In genomic region chr5:26189377-26189776, GRCm38 (mm10) we compare ENCODE assay signal across 10 mouse cellular contexts.
A peak's percentile ranks its signal among the peaks of the same experiment; 100 is the strongest.
DNase-seq lines count a peak whose midpoint lies in the region; ATAC-seq lines count a peak whose summit lies in the region.
"Had no signal": no experiment of that assay in that cellular context is flagged by ENCODE, and none has a peak within 500 bp of the region (broad histone marks: within the 10 kb centered on the region; RNA-seq: fewer than 3 reads in every experiment).

No protein-coding gene starts in this region.

- WGBS in neural tube, embryonic 15.5 days = 21% methylated on average over 5 of the region's 5 CpGs

- no peak overlapping the region for H3K9ac ChIP-seq in neural tube, embryonic 15.5 days (replicated peaks)

- ATAC-seq in neural tube, embryonic 15.5 days (ENCODE audit: low FRiP score) = no peak

- H3K27me3 ChIP-seq in neural tube, embryonic 15.5 days (replicated peaks) = no peaks in the 10 kb centered on the region

- no peaks in the 10 kb centered on the region for H3K36me3 ChIP-seq in neural tube, embryonic 15.5 days
- H3K36me3 ChIP-seq: G1E had no signal

- DNase-seq in gastrocnemius, postnatal 10 days = peak; percentile 12
- DNase-seq in gastrocnemius, adult 18-20 months (ENCODE audit: low spot score) = no peak
- DNase-seq in neural tube, embryonic 10.5 days (ENCODE audit: extremely low spot score, low spot score) = peak; percentile 30
- DNase-seq in cerebellum, postnatal 10 days = peak; percentile 43 to 59
- peak; percentile 19 for DNase-seq in retina, postnatal 7 days (ENCODE audit: low read depth, low spot score)
- no peak for DNase-seq in heart, adult 9 months (ENCODE audit: low spot score in 2 of 2)
- no peak for DNase-seq in yolk sac, embryonic 10.5 days (ENCODE audit: low spot score)

- H3K4me3 ChIP-seq in neural tube, embryonic 15.5 days (replicated peaks) = no peak overlapping the region

- H3K27ac ChIP-seq in neural tube, embryonic 15.5 days (replicated peaks) = no peak overlapping the region
- H3K27ac ChIP-seq: macrophage had no signal

- no peak overlapping the region for H3K4me2 ChIP-seq in neural tube, embryonic 15.5 days

- no peaks in the 10 kb centered on the region for H3K9me3 ChIP-seq in neural tube, embryonic 15.5 days (replicated peaks)

- H3K4me1 ChIP-seq in neural tube, embryonic 15.5 days = peaks cover 12% of the 10 kb centered on the region

Comparison
In these comparisons a context has a peak if more than half of its experiments do, and no peak if none do; other contexts are left out.
1. DNase-seq: peak in gastrocnemius, postnatal 10 days (single experiment), neural tube, embryonic 10.5 days (single experiment), cerebellum, postnatal 10 days (2 of 2) and retina, postnatal 7 days (single experiment); none in gastrocnemius, adult 18-20 months (single experiment), heart, adult 9 months (0 of 2) and yolk sac, embryonic 10.5 days (single experiment).